Mouse (Mus musculus) cerebellum, adult 2 months (tissue): ENCODE measurements around the gene Junb.

Experiments used
- CTCF ChIP-seq: fragments of 200-500 bp; IDR thresholded peaks from 2 replicates; pipeline ENCODE4 v1.5.1; 2011; ENCODE audit warnings: low read depth, mild to moderate bottlenecking, control low read depth, low read length, moderate library complexity, borderline replicate concordance; ENCODE audit not compliant: insufficient read depth
- POLR2A ChIP-seq: fragments of 200-500 bp; IDR thresholded peaks from 2 replicates; pipeline ENCODE4 v1.6.1; 2011; ENCODE audit warnings: low read length, control low read depth, borderline replicate concordance; ENCODE audit not compliant: insufficient read depth

- TF ChIP-seq POLR2A (no peak), CTCF (no peak)
Measured at GRCm38 (mm10) chr8:85016724-85017123, 38.2 kb upstream of the Junb start.
